26 mouse cellular contexts compared by ENCODE assay signal in genomic region chr10:117430224-117430884, GRCm38 (mm10).
"Had no signal": no experiment of that assay in that cellular context is flagged by ENCODE, and none has a peak within 500 bp of the region (broad histone marks: within the 10 kb centered on the region; RNA-seq: fewer than 3 reads in every experiment).

No protein-coding gene starts in this region.

- DNase-seq: cerebellum, adult 9-10 months; cerebellum, adult 9-11 months; cerebellum, postnatal 10 days; cerebellum, postnatal 14 days; cerebellum, postnatal 25 days; cerebellum, postnatal 36 days; embryo, embryonic 11 days; forebrain, postnatal 0 days; gastrocnemius, adult 2 months; gastrocnemius, postnatal 10 days; gastrocnemius, postnatal 14 days; gastrocnemius, postnatal 25 days; gastrocnemius, postnatal 36 days; heart, adult 18-20 months; heart, adult 2 months had no signal

- ATAC-seq: forebrain, embryonic 13.5 days; forebrain, embryonic 14.5 days; forebrain, embryonic 15.5 days; forebrain, embryonic 16.5 days; forebrain, postnatal 0 days had no signal

- H3K27me3 ChIP-seq: embryonic facial prominence, embryonic 12.5 days; embryonic facial prominence, embryonic 13.5 days; forebrain, embryonic 15.5 days had no signal

- H3K36me3 ChIP-seq: embryonic facial prominence, embryonic 10.5 days; embryonic facial prominence, embryonic 12.5 days; embryonic facial prominence, embryonic 13.5 days; embryonic facial prominence, embryonic 15.5 days; forebrain, embryonic 10.5 days; forebrain, embryonic 12.5 days; forebrain, embryonic 15.5 days had no signal

- H3K9me3 ChIP-seq: embryonic facial prominence, embryonic 10.5 days; embryonic facial prominence, embryonic 12.5 days; embryonic facial prominence, embryonic 13.5 days; embryonic facial prominence, embryonic 15.5 days; forebrain, embryonic 10.5 days; forebrain, embryonic 12.5 days; forebrain, embryonic 13.5 days; forebrain, embryonic 15.5 days had no signal

- H3K27ac ChIP-seq: embryonic facial prominence, embryonic 10.5 days; embryonic facial prominence, embryonic 12.5 days; embryonic facial prominence, embryonic 13.5 days; embryonic facial prominence, embryonic 15.5 days; forebrain, embryonic 10.5 days; forebrain, embryonic 12.5 days; forebrain, embryonic 13.5 days; forebrain, embryonic 15.5 days; gastrocnemius, adult 2 months; heart, adult 2 months had no signal

- H3K9ac ChIP-seq: embryonic facial prominence, embryonic 12.5 days; embryonic facial prominence, embryonic 13.5 days; embryonic facial prominence, embryonic 15.5 days; forebrain, embryonic 12.5 days; forebrain, embryonic 13.5 days; forebrain, embryonic 15.5 days; forebrain, postnatal 0 days had no signal

- H3K4me3 ChIP-seq: embryonic facial prominence, embryonic 10.5 days; embryonic facial prominence, embryonic 12.5 days; embryonic facial prominence, embryonic 13.5 days; embryonic facial prominence, embryonic 15.5 days; erythroblast, embryonic 14.5 days; forebrain, embryonic 10.5 days; forebrain, embryonic 12.5 days; forebrain, embryonic 13.5 days; forebrain, embryonic 15.5 days; gastrocnemius, adult 2 months; heart, adult 2 months had no signal

- H3K4me2 ChIP-seq: embryonic facial prominence, embryonic 12.5 days; embryonic facial prominence, embryonic 13.5 days; embryonic facial prominence, embryonic 15.5 days; forebrain, embryonic 12.5 days; forebrain, embryonic 13.5 days; forebrain, embryonic 15.5 days had no signal
